Mouse (Mus musculus): ENCODE results near the gene Cnnm3.

DNA sequence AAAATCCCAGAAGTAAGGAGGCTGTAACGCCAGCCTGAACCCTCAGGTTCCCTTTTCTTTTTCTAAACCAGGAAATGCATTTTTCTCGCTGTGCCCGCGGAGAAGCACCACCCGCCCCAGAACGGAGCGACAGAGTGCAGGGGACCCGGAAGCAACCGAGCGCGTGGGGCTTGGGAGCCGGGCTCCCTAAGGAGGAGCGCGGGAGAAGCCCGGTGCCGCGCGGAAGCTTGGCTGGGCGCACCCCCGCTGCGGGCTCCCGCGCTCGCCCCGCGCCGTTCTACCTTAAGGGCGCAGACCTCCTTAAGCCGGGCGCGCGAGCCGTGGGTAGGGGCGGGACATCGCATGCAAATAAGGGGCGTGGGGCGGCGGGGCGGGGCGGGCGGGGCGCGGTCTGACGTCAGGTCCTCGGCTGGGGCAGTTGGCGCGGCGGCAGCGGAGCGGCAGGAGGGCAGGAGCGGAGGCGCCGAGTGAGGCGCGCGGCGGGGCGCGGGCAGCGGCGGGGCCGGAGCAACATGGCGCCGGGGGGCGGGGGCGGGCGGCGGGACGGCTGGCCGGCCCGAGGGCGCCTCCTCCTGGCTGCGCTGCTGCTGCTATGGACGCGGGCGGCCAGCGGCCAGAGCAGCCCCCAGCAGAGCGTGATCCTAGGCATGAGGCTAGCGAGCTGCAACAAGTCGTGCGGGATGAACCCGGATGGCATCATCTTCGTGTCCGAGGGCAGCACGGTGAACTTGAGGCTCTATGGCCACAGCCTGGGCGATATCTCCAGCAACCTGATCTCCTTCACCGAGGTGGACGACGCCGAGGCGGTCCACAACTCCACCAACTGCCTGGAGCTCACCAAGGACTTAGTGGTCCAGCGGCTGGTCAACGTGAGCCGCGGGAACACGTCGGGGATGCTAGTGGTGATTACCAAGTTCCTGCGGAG, 40.2 kb upstream of the Cnnm3 start, which contains the start of gene Cnnm4:
- TF ChIP-seq CHD2 (IDR thresholded peaks at IDR 0.05; ENCODE audit: low read depth, low read length): no peak
- TF ChIP-seq HCFC1 (IDR thresholded peaks at IDR 0.05; ENCODE audit: borderline replicate concordance, insufficient read depth, low read length): 0 out of 2 replicates have a peak, but pooled peaks have one; percentile 28
- TF ChIP-seq MAFK (IDR thresholded peaks at IDR 0.05; ENCODE audit: insufficient read depth, low read depth, low read length): no peak
